Mouse (Mus musculus) heart, adult 9 months (tissue): ENCODE measurements at regions not wholly inside any gene's neighbourhood (a gene's known extent, or its start where the extent isn't known, plus 50 kb on each side); places are given as distances from the start of the nearest gene placed in this dataset.

Experiments used
- DNase-seq, 2 experiments: peaks; one replicate each; pipeline ENCODE4 v3.0.0; 2022; ENCODE audit warnings: low spot score in 2 of 2

GRCm38 (mm10) chr4:100037868-100038267 lies 57.7 kb upstream of the Ror1 start:
- no peak for DNase-seq

- DNase-seq, result no peak
Observed at GRCm38 (mm10) chr4:100039741-100040140, 55.9 kb upstream of the Ror1 start.

DNA sequence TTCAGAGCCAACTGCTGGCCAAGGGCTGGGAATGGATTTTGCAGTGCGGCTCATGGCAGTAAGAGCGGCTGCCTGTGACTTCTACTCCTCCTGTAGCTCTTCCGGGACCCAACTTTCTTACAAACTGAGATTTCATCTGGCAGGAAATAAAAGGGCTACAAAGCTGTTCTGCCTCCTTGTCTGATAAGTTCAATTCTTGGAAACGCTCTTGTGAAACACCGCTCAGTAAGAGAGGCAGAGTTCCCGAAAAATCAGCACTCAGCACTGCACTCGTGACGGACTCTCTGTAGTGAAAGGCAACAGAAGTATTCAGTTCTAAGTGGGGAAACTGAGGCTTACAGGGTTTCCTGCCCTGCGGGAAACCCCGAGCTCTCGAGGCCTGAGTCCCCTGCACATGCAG lies 53.6 kb upstream of the Ror1 start:
- peak in 1 of 2 experiments; percentile 40 for DNase-seq

GRCm38 (mm10) chr4:100045164-100045906 lies 50.3 kb upstream of the Ror1 start:
- peak; percentile 68 to 75 for DNase-seq
